Mouse (Mus musculus): ENCODE measurements around the gene Med24. TPM values are rescaled to one million over a fixed set of nuclear protein-coding genes. Genes with fewer than 3 reads are reported as not detected.

The Med24 gene
- total and polyA plus RNA-seq, 2 experiments from 2014 or later, result 48.3 to 88.6 TPM

DNA sequence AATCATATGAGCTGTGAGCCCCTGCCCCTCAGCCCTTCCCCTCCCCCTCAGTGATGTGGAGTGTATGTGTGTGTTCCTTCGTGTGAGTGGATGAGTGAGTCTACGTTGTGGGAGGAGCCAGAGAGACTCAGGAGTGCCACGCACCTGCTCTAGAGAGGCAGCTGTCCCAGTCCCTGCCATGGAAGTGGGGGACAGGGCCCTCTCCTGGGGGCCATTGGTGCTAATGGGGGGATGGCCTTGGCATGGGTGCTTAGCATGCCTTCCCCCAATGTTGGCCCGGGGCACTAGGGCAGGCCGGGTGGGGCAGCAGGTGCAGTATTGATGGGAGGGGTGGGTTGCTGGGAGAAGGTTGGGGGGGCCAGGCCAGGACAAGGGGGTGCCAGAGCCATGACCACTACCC lies 37.6 kb upstream of the Med24 start:
- no peak for TF ChIP-seq CTCF (IDR thresholded peaks at IDR 0.05; ENCODE audit: low read depth)
- no peak for DNase-seq (ENCODE audit: low spot score)
- no peak overlapping the region for H3K4me2 ChIP-seq (ENCODE audit: low read depth, low read length)
- 0 out of 2 replicates have a peak overlapping the region, but pooled peaks have one; percentile 9 for H3K9ac ChIP-seq (replicated peaks; ENCODE audit: low read length)
- H3K4me3 ChIP-seq (ENCODE audit: low read length), result no peak overlapping the region
- no peaks in the 10 kb centered on the region for H3K9me3 ChIP-seq (ENCODE audit: low read length)
- peak; percentile 19; the same call in 1 of the 2 replicates for ATAC-seq
- no peaks in the 10 kb centered on the region for H3K27me3 ChIP-seq (ENCODE audit: insufficient read depth, low read length)
- H3K4me1 ChIP-seq (ENCODE audit: insufficient read depth, low read length), result peaks cover 23% of the 10 kb centered on the region; the same call in 1 of the 2 replicates
- peaks cover 58% of the 10 kb centered on the region for H3K36me3 ChIP-seq (ENCODE audit: insufficient read depth, low read length)
- H3K27ac ChIP-seq, result peak overlapping the region; percentile 78
- WGBS, result 24% methylated on average over 5 of the region's 5 CpGs

DNA sequence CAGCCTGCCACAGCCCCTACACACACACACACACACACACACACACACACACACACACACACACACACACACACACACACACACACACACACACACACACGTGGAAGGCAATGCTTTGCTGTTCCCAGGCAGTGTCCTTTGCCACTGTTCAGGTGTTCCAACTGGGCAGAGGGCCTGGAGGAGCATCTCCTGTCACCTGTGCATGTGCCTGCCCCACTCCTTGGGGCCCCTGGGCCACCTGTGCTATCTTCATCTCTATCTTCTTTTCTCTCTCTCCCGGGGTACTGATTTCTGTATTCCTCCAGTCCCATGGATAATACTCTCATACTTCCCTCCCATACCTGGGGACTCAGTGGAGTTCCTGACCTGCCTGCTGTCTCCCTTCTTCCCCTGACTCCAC lies 37.1 kb upstream of the Med24 start:
- Histone ChIP-seq H3K27me3 (ENCODE audit: insufficient read depth, low read length) (no peaks in the 10 kb centered on the region), H3K4me2 (ENCODE audit: low read depth, low read length) (no peak overlapping the region), H3K4me1 (ENCODE audit: insufficient read depth, low read length) (peaks cover 23% of the 10 kb centered on the region; the same call in 1 of the 2 replicates), H3K36me3 (ENCODE audit: insufficient read depth, low read length) (peaks cover 60% of the 10 kb centered on the region), H3K9me3 (ENCODE audit: low read length) (no peaks in the 10 kb centered on the region), H3K9ac (replicated peaks; ENCODE audit: low read length) (0 out of 2 replicates have a peak overlapping the region, but pooled peaks have one; percentile 9), H3K4me3 (ENCODE audit: low read length) (no peak overlapping the region), H3K27ac (peak overlapping the region; percentile 78; the same call in 1 of the 2 replicates)
- no peak for DNase-seq (ENCODE audit: low spot score)
- WGBS, result 23% methylated on average over 2 of the region's 2 CpGs
- ATAC-seq, result no peak
- no peak for TF ChIP-seq CTCF (IDR thresholded peaks at IDR 0.05; ENCODE audit: low read depth)

DNA sequence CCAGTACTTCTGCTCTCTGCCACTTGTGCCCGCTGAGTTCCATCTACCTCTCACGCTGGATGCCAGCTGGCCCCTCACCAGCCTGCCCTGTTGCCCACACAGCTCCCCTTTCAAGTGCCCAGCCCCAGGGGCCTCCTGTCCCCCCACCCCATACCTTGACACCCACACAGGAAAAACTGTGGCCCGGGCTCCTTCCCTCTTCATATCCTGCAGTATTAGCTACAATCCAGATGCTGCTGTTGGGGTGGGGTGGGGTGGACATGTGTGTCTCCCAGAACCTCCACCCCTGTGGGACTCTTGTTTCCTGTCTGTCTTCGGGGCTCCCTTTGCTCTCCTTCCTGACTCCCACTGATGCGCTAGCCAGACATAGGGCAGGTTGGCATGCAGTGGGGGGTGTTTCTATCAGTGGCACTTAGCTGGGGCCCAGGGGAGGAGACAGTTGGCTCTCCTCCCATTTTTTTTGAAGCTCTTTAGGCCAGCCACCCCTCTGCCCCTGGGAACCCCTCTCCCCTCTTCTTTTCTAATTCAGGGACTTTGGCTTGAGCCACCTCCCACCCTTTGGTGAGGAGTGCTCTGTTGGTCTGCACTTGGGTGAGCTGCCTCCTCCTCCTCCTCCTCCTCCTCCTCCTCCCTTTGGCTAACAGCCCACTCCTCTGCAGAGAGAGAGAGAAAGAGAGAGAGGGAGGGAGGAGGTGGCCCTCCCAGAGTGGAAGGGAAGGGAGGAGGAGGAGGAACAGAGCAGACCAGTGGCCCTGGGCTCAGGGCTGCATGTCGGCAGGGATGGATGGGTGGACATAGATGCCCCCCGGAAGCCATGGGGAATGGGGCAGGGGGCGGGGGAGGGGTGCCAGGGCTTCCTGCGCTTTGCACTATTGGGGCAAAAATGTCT lies 36.4 kb upstream of the Med24 start:
- WGBS, result 46% methylated on average over 8 of the region's 9 CpGs
- H3K9ac ChIP-seq (replicated peaks; ENCODE audit: low read length), result no peak overlapping the region

DNA sequence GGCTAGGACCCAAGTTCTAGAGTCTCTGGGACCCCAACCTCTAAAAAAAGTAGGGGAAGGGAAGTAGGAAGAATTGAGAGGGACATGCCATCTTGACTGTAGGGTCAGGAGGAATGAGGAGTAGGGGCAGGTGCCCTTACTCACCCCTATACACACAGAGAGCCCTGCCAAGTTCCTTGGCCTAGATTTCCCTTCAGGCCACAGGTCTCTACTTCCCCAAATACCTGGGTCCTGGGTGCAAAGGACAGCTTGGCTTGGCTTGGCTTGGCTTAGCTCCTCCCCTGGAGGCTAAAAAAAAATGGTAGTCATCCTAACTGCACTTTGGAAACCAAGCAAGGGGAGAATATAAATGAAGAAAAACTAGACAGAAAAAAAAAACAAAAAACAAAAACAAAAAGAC lies 35.5 kb upstream of the Med24 start:
- no peaks in the 10 kb centered on the region for H3K9me3 ChIP-seq (ENCODE audit: low read length)
- H3K9ac ChIP-seq (replicated peaks; ENCODE audit: low read length), result no peak overlapping the region
- ATAC-seq (no peak), DNase-seq (ENCODE audit: low spot score) (no peak)
- H3K4me3 ChIP-seq (ENCODE audit: low read length), result no peak overlapping the region
- H3K4me2 ChIP-seq (ENCODE audit: low read depth, low read length), result no peak overlapping the region
- no peaks in the 10 kb centered on the region for H3K27me3 ChIP-seq (ENCODE audit: insufficient read depth, low read length)
- peaks cover 23% of the 10 kb centered on the region; the same call in 1 of the 2 replicates for H3K4me1 ChIP-seq (ENCODE audit: insufficient read depth, low read length)
- H3K36me3 ChIP-seq (ENCODE audit: insufficient read depth, low read length), result peaks cover 49% of the 10 kb centered on the region
- peak overlapping the region; percentile 78 for H3K27ac ChIP-seq
- TF ChIP-seq CTCF (IDR thresholded peaks at IDR 0.05; ENCODE audit: low read depth), result no peak

More for the DNA sequence above, 36.4 kb upstream of the Med24 start:
- Histone ChIP-seq H3K4me2 (ENCODE audit: low read depth, low read length) (no peak overlapping the region), H3K36me3 (ENCODE audit: insufficient read depth, low read length) (peaks cover 54% of the 10 kb centered on the region), H3K27ac (peak overlapping the region; percentile 78), H3K4me3 (ENCODE audit: low read length) (no peak overlapping the region), H3K4me1 (ENCODE audit: insufficient read depth, low read length) (peaks cover 23% of the 10 kb centered on the region; the same call in 1 of the 2 replicates), H3K27me3 (ENCODE audit: insufficient read depth, low read length) (no peaks in the 10 kb centered on the region), H3K9me3 (ENCODE audit: low read length) (no peaks in the 10 kb centered on the region)
- DNase-seq (ENCODE audit: low spot score) (peak; percentile 57), ATAC-seq (no peak)
- TF ChIP-seq CTCF (IDR thresholded peaks at IDR 0.05; ENCODE audit: low read depth), result no peak

DNA sequence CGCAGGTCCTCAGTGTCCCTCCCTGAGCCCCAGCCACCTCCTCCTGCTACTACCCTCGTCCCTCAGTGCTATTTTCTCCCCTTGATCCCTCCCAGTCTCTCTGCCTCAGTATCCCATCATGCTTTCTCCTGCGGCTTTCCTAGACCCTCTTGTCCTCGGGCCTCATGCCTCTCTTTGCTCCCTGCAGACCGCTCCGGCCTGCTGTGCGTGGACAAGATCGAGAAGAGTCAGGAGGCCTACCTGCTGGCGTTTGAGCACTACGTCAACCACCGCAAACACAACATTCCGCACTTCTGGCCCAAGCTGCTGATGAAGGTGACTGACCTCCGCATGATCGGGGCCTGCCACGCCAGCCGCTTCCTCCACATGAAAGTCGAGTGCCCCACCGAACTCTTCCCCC lies 34.9 kb upstream of the Med24 start:
- Histone ChIP-seq H3K4me1 (ENCODE audit: insufficient read depth, low read length) (peaks cover 23% of the 10 kb centered on the region; the same call in 1 of the 2 replicates), H3K4me2 (ENCODE audit: low read depth, low read length) (no peak overlapping the region), H3K27me3 (ENCODE audit: insufficient read depth, low read length) (no peaks in the 10 kb centered on the region), H3K9me3 (ENCODE audit: low read length) (no peaks in the 10 kb centered on the region), H3K9ac (replicated peaks; ENCODE audit: low read length) (no peak overlapping the region), H3K4me3 (ENCODE audit: low read length) (no peak overlapping the region), H3K36me3 (ENCODE audit: insufficient read depth, low read length) (peaks cover 44% of the 10 kb centered on the region), H3K27ac (no peak overlapping the region)
- 87% methylated on average over 18 of the region's 18 CpGs for WGBS
- DNase-seq (ENCODE audit: low spot score), result no peak
- no peak for ATAC-seq
- no peak for TF ChIP-seq CTCF (IDR thresholded peaks at IDR 0.05; ENCODE audit: low read depth)

DNA sequence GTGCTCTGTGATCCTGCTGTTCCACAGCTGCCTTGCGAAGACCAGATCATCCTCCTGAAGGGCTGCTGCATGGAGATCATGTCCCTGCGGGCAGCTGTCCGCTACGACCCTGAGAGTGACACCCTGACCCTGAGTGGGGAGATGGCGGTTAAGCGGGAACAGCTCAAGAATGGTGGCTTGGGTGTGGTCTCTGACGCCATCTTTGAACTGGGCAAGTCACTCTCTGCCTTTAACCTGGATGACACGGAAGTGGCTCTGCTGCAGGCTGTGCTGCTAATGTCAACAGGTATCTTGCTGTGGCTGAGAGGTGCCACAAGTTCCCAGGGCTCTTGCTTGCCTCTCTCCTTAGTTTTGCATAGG lies 34.2 kb upstream of the Med24 start:
- WGBS, result 88% methylated on average over 8 of the region's 8 CpGs
- no peak for TF ChIP-seq CTCF (IDR thresholded peaks at IDR 0.05; ENCODE audit: low read depth)
- Histone ChIP-seq H3K4me3 (ENCODE audit: low read length) (no peak overlapping the region), H3K27ac (no peak overlapping the region), H3K4me1 (ENCODE audit: insufficient read depth, low read length) (peaks cover 22% of the 10 kb centered on the region; the same call in 1 of the 2 replicates), H3K4me2 (ENCODE audit: low read depth, low read length) (no peak overlapping the region), H3K9ac (replicated peaks; ENCODE audit: low read length) (no peak overlapping the region), H3K9me3 (ENCODE audit: low read length) (no peaks in the 10 kb centered on the region), H3K27me3 (ENCODE audit: insufficient read depth, low read length) (no peaks in the 10 kb centered on the region), H3K36me3 (ENCODE audit: insufficient read depth, low read length) (peaks cover 38% of the 10 kb centered on the region)
- no peak for DNase-seq (ENCODE audit: low spot score)
- no peak for ATAC-seq

All from hindbrain, postnatal 0 days (tissue).